Mouse (Mus musculus) forebrain, embryonic 16.5 days (tissue): Measurements from ENCODE around the gene Tmem127. TPM values are rescaled to one million over a fixed set of nuclear protein-coding genes. Genes with fewer than 3 reads are reported as not detected.
"Not testable (repeated sequence)": the region's sequence is repeated elsewhere in the genome, so short reads cannot be mapped to it uniquely, and the experiment has no call there.

Experiments
- ATAC-seq: fragments of 200-750 bp; cut with Nextera tagmentation; 2 replicates; pipeline ENCODE4 v1.8.0; 2017; ENCODE audit warnings: mild to moderate bottlenecking, moderate library complexity
- H3K27ac ChIP-seq: fragments of 300-500 bp; sonication (generic); 2 replicates; pipeline ENCODE4 v1.5.1; 2014; ENCODE audit warnings: low read length, control low read depth
- H3K27me3 ChIP-seq: fragments of 300-500 bp; sonication (generic); replicated peaks from 2 replicates; pipeline ENCODE4 v1.6.1; 2014; ENCODE audit warnings: low read length; ENCODE audit not compliant: control insufficient read depth, insufficient read depth
- H3K36me3 ChIP-seq: fragments of 300-500 bp; sonication (generic); 2 replicates; pipeline ENCODE4 v1.6.1; 2014; ENCODE audit not compliant: control insufficient read depth, insufficient read depth
- H3K4me1 ChIP-seq: fragments of 300-500 bp; sonication (generic); replicated peaks from 2 replicates; pipeline ENCODE4 v1.6.1; 2014; ENCODE audit warnings: low read length; ENCODE audit not compliant: control insufficient read depth, insufficient read depth
- H3K4me2 ChIP-seq: fragments of 300-500 bp; sonication (generic); 2 replicates; pipeline ENCODE4 v1.6.1; 2014; ENCODE audit warnings: mild to moderate bottlenecking, low read length, control low read depth
- H3K4me3 ChIP-seq: fragments of 300-500 bp; sonication (generic); replicated peaks from 2 replicates; pipeline ENCODE4 v1.5.1; 2014; ENCODE audit warnings: mild to moderate bottlenecking, low read length, control low read depth
- H3K9ac ChIP-seq: fragments of 300-500 bp; sonication (generic); replicated peaks from 2 replicates; pipeline ENCODE4 v1.6.1; 2014; ENCODE audit warnings: low read depth, low read length, control low read depth
- H3K9me3 ChIP-seq: fragments of 300-500 bp; sonication (generic); 2 replicates; pipeline ENCODE4 v1.6.1; 2016; ENCODE audit warnings: low read length; ENCODE audit not compliant: control insufficient read depth
- WGBS: fragments of 180-500 bp; shearing (Covaris S2); extraction: QIAGEN DNeasy Blood & Tissue Kit; methylation state at CpG from one replicate; pipeline ENCODE4 v1.1.7; 2014; 5-methylcytosine and 5-hydroxymethylcytosine counted together
- polyA plus RNA-seq: library from polyadenylated mRNA; unstranded; fragments of >200 nt; fragmentation: Nextera tagmentation; extraction: Ambion mirVana; gene quantifications from 2 replicates; pipeline ENCODE4 v1.2.1, GENCODE M21; 2015

The Tmem127 gene
- polyA plus RNA-seq, 1 experiment from 2014 or later = 49.0 TPM

- no peak overlapping the region for H3K27ac ChIP-seq
- peaks cover 21% of the 10 kb centered on the region for H3K36me3 ChIP-seq
- 88% methylated on average over 5 of the region's 5 CpGs for WGBS
- H3K9me3 ChIP-seq = no peaks in the 10 kb centered on the region
- no peaks in the 10 kb centered on the region for H3K27me3 ChIP-seq
- no peak overlapping the region for H3K4me2 ChIP-seq
- no peaks in the 10 kb centered on the region for H3K4me1 ChIP-seq
- H3K9ac ChIP-seq = no peak overlapping the region
- ATAC-seq = no peak
- H3K4me3 ChIP-seq = no peak overlapping the region
Observed at GRCm38 (mm10) chr2:127259340-127259739, 11.6 kb downstream of the Tmem127 start.

GRCm38 (mm10) chr2:127262480-127262879, 14.8 kb downstream of the Tmem127 start:
- Histone ChIP-seq H3K27me3 (no peaks in the 10 kb centered on the region), H3K27ac (no peak overlapping the region), H3K4me1 (no peaks in the 10 kb centered on the region), H3K36me3 (peaks cover 17% of the 10 kb centered on the region), H3K4me2 (no peak overlapping the region), H3K9ac (no peak overlapping the region), H3K9me3 (no peaks in the 10 kb centered on the region), H3K4me3 (no peak overlapping the region)
- no peak for ATAC-seq

GRCm38 (mm10) chr2:127267854-127268253, 20.1 kb downstream of the Tmem127 start:
- H3K27ac ChIP-seq = no peak overlapping the region
- H3K9me3 ChIP-seq = no peaks in the 10 kb centered on the region
- no peaks in the 10 kb centered on the region for H3K36me3 ChIP-seq
- no peak for ATAC-seq
- WGBS = 37% methylated on average over 4 of the region's 4 CpGs
- H3K4me3 ChIP-seq = no peak overlapping the region
- no peak overlapping the region for H3K9ac ChIP-seq
- peaks cover 9% of the 10 kb centered on the region for H3K4me1 ChIP-seq
- no peaks in the 10 kb centered on the region for H3K27me3 ChIP-seq
- H3K4me2 ChIP-seq = no peak overlapping the region

- H3K4me1 ChIP-seq = peaks cover 14% of the 10 kb centered on the region
- H3K4me2 ChIP-seq = peak within 1 kb of the TSS; percentile 62
- no peaks in the 10 kb centered on the region for H3K36me3 ChIP-seq
- H3K27ac ChIP-seq = peak within 1 kb of the TSS; percentile 93
- H3K9me3 ChIP-seq = no peaks in the 10 kb centered on the region
- WGBS = under 1% methylated on average over 49 of the region's 49 CpGs
- ATAC-seq = peak; percentile 99
- peak within 1 kb of the TSS; percentile 87 for H3K9ac ChIP-seq
- H3K27me3 ChIP-seq = no peaks in the 10 kb centered on the region
- H3K4me3 ChIP-seq = peak within 1 kb of the TSS; percentile 99
Observed at GRCm38 (mm10) chr2:127269491-127270299, 22.0 kb downstream of the Tmem127 start, which contains the start of gene Stard7. Gene Stard7 (plus strand): TSS chr2:127270218.

GRCm38 (mm10) chr2:127270300-127271041, 22.8 kb downstream of the Tmem127 start:
- WGBS = 0% methylated on average over 63 of the region's 75 CpGs
- Histone ChIP-seq H3K4me3 (peak overlapping the region; percentile 99), H3K4me2 (peak overlapping the region; percentile 49), H3K9me3 (no peaks in the 10 kb centered on the region), H3K9ac (peak overlapping the region; percentile 87), H3K4me1 (peaks cover 19% of the 10 kb centered on the region), H3K36me3 (no peaks in the 10 kb centered on the region), H3K27ac (peak overlapping the region; percentile 93), H3K27me3 (no peaks in the 10 kb centered on the region)
- peak; percentile 93 for ATAC-seq

GRCm38 (mm10) chr2:127271042-127271515, 23.4 kb downstream of the Tmem127 start:
- WGBS = 7% methylated on average over 8 of the region's 8 CpGs
- Histone ChIP-seq H3K9ac (peak overlapping the region; percentile 87), H3K4me3 (peak overlapping the region; percentile 99), H3K9me3 (no peaks in the 10 kb centered on the region), H3K36me3 (no peaks in the 10 kb centered on the region), H3K4me1 (peaks cover 20% of the 10 kb centered on the region), H3K27me3 (no peaks in the 10 kb centered on the region), H3K4me2 (peak overlapping the region; percentile 49), H3K27ac (peak overlapping the region; percentile 93)
- no peak for ATAC-seq

GRCm38 (mm10) chr2:127272049-127272448, 24.3 kb downstream of the Tmem127 start:
- peaks cover 20% of the 10 kb centered on the region for H3K4me1 ChIP-seq
- not testable (repeated sequence) for ATAC-seq, H3K27me3 ChIP-seq, H3K4me2 ChIP-seq, H3K36me3 ChIP-seq, H3K9me3 ChIP-seq, H3K4me3 ChIP-seq, H3K27ac ChIP-seq, H3K9ac ChIP-seq
- WGBS = 96% methylated on average over 4 of the region's 4 CpGs

GRCm38 (mm10) chr2:127272806-127273205, 25.1 kb downstream of the Tmem127 start:
- Histone ChIP-seq H3K4me1 (peaks cover 20% of the 10 kb centered on the region), H3K4me2 (no peak overlapping the region), H3K27me3 (no peaks in the 10 kb centered on the region), H3K9ac (no peak overlapping the region), H3K4me3 (no peak overlapping the region), H3K27ac (no peak overlapping the region), H3K9me3 (no peaks in the 10 kb centered on the region), H3K36me3 (no peaks in the 10 kb centered on the region)
- WGBS = 98% methylated on average over 3 of the region's 3 CpGs
- ATAC-seq = no peak

- H3K27ac ChIP-seq = no peak overlapping the region
- no peaks in the 10 kb centered on the region for H3K27me3 ChIP-seq
- ATAC-seq = no peak
- no peaks in the 10 kb centered on the region for H3K36me3 ChIP-seq
- WGBS = 98% methylated on average over 2 of the region's 2 CpGs
- no peak overlapping the region for H3K4me3 ChIP-seq
- no peaks in the 10 kb centered on the region for H3K9me3 ChIP-seq
- H3K4me2 ChIP-seq = no peak overlapping the region
- peaks cover 20% of the 10 kb centered on the region for H3K4me1 ChIP-seq
- H3K9ac ChIP-seq = no peak overlapping the region
Observed at GRCm38 (mm10) chr2:127274590-127274989, 26.9 kb downstream of the Tmem127 start.
